Mouse (Mus musculus): ENCODE results near the gene Lsamp. TPM values are rescaled to one million over a fixed set of nuclear protein-coding genes. Genes with fewer than 3 reads are reported as not detected.

Gene Lsamp
- total and polyA plus RNA-seq, 2 experiments from 2014 or later, result 116 to 210 TPM

DNA sequence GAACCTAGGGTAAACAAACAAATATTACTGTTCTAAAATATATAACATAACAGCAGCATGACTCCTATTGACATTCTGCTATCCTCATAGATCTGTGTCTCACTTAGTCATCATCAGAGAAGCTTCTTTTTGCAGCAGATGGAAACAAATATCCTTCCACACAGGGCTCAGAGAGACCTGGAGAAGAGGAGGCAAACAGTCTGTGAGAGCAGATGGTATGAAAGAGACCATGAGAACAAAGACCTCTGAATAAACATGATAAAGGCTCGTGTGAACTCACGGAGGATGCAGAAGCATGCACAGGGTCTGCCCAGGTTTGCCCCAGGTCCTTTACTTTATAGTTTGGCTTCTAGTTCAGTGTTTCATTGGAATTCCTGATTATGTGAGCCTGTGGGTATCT, 24.6 kb downstream of the Lsamp start:
- Histone ChIP-seq H3K9me3 (ENCODE audit: low read length) (no peaks in the 10 kb centered on the region), H3K36me3 (ENCODE audit: insufficient read depth, low read length) (no peaks in the 10 kb centered on the region), H3K4me1 (ENCODE audit: insufficient read depth, low read length) (no peaks in the 10 kb centered on the region), H3K9ac (replicated peaks; ENCODE audit: low read length, poor library complexity, severe bottlenecking) (no peak overlapping the region), H3K4me3 (ENCODE audit: low read depth, low read length) (no peak overlapping the region), H3K27me3 (ENCODE audit: insufficient read depth, low read length) (no peaks in the 10 kb centered on the region), H3K27ac (ENCODE audit: low read depth, low read length) (no peak overlapping the region), H3K4me2 (ENCODE audit: low read depth, low read length, poor library complexity, severe bottlenecking) (no peak overlapping the region)
- no peak for ATAC-seq (ENCODE audit: low FRiP score)
- WGBS, result 28% methylated on average over 2 of the region's 2 CpGs
- DNase-seq (ENCODE audit: low spot score), result no peak
- TF ChIP-seq CTCF (IDR thresholded peaks at IDR 0.05), result no peak

DNA sequence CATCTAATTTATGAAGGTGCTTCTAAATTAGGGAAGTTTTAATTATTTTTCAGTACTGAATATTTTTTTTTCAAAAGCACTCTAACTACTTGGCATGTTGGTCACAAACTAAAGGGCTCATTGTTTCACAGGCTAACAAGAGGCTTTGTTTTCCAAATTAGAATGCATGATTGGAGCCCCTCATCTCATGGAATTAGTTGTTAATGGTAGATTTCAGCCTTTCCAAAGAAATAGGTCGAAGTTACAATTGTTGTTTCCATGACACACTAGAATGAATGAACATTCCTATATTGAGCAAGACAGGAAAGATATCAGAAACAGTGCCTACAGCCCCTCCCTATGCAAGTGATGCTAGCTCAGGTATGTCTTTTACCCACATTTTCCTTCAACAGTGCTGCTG, 26.9 kb downstream of the Lsamp start:
- Histone ChIP-seq H3K4me3 (ENCODE audit: low read depth, low read length) (no peak overlapping the region), H3K27ac (ENCODE audit: low read depth, low read length) (no peak overlapping the region), H3K9me3 (ENCODE audit: low read length) (no peaks in the 10 kb centered on the region), H3K27me3 (ENCODE audit: insufficient read depth, low read length) (no peaks in the 10 kb centered on the region), H3K4me1 (ENCODE audit: insufficient read depth, low read length) (no peaks in the 10 kb centered on the region), H3K4me2 (ENCODE audit: low read depth, low read length, poor library complexity, severe bottlenecking) (no peak overlapping the region), H3K36me3 (ENCODE audit: insufficient read depth, low read length) (no peaks in the 10 kb centered on the region), H3K9ac (replicated peaks; ENCODE audit: low read length, poor library complexity, severe bottlenecking) (no peak overlapping the region)
- no peak for TF ChIP-seq CTCF (IDR thresholded peaks at IDR 0.05)
- no peak for ATAC-seq (ENCODE audit: low FRiP score)
- 71% methylated on average over 1 of the region's 1 CpGs for WGBS
- no peak for DNase-seq (ENCODE audit: low spot score)

DNA sequence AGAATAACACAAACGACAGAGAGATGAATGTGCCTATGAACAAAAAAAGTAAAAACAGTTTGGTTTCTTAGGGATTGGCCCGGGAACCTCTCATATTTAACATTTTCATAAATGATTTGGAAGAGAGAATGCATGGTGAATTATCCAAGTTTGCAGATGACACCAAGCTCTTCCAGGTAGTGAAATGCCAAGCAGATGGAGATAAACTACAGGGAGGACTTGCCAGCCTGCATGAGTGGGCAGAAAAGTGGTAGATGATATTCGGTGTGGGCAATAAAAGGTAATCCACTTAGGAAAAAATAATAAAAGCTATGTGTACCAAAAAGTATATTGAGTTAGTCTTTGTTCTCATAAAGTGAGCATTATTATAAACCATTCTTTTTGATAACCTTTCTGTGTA, 38.5 kb downstream of the Lsamp start:
- Histone ChIP-seq H3K27ac (ENCODE audit: low read depth, low read length) (no peak overlapping the region), H3K9me3 (ENCODE audit: low read length) (no peaks in the 10 kb centered on the region), H3K27me3 (ENCODE audit: insufficient read depth, low read length) (no peaks in the 10 kb centered on the region), H3K4me2 (ENCODE audit: low read depth, low read length, poor library complexity, severe bottlenecking) (no peak overlapping the region), H3K36me3 (ENCODE audit: insufficient read depth, low read length) (no peaks in the 10 kb centered on the region), H3K4me3 (ENCODE audit: low read depth, low read length) (no peak overlapping the region), H3K4me1 (ENCODE audit: insufficient read depth, low read length) (no peaks in the 10 kb centered on the region), H3K9ac (replicated peaks; ENCODE audit: low read length, poor library complexity, severe bottlenecking) (no peak overlapping the region)
- ATAC-seq (ENCODE audit: low FRiP score) (no peak), DNase-seq (ENCODE audit: low spot score) (no peak)
- 90% methylated on average over 3 of the region's 3 CpGs for WGBS
- TF ChIP-seq CTCF (IDR thresholded peaks at IDR 0.05), result no peak

DNA sequence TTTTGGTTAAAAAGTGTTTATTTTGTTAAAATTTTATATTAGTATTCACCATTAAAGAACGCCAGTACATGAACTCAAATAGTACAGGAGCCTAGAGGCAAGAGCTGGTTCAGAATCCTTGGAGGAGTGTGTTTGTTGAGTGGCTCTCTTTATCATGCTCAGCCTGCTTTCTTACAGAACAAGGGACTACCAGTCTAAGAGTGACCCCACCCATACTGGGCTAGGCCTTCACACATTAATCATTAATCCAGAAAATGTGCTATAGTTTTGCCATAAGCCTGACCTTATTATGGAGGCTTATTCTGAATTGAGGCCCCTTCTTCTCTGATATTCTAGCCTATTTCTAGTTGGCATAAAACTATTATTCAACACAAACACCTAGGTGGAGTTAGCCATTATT, 52.6 kb downstream of the Lsamp start:
- Histone ChIP-seq H3K9ac (replicated peaks; ENCODE audit: low read length, poor library complexity, severe bottlenecking) (no peak overlapping the region), H3K4me2 (ENCODE audit: low read depth, low read length, poor library complexity, severe bottlenecking) (no peak overlapping the region), H3K9me3 (ENCODE audit: low read length) (no peaks in the 10 kb centered on the region), H3K4me3 (ENCODE audit: low read depth, low read length) (no peak overlapping the region), H3K4me1 (ENCODE audit: insufficient read depth, low read length) (no peaks in the 10 kb centered on the region), H3K27ac (ENCODE audit: low read depth, low read length) (no peak overlapping the region), H3K27me3 (ENCODE audit: insufficient read depth, low read length) (no peaks in the 10 kb centered on the region), H3K36me3 (ENCODE audit: insufficient read depth, low read length) (no peaks in the 10 kb centered on the region)
- no peak for TF ChIP-seq CTCF (IDR thresholded peaks at IDR 0.05)
- DNase-seq (ENCODE audit: low spot score) (no peak), ATAC-seq (ENCODE audit: low FRiP score) (no peak)
- WGBS, result 95% methylated on average over 1 of the region's 1 CpGs

GRCm38 (mm10) chr16:40059546-40059945, 75.4 kb downstream of the Lsamp start:
- DNase-seq (ENCODE audit: low spot score) (peak; percentile 55), ATAC-seq (ENCODE audit: low FRiP score) (no peak)
- Histone ChIP-seq H3K4me1 (ENCODE audit: insufficient read depth, low read length) (no peaks in the 10 kb centered on the region), H3K9ac (replicated peaks; ENCODE audit: low read length, poor library complexity, severe bottlenecking) (no peak overlapping the region), H3K4me2 (ENCODE audit: low read depth, low read length, poor library complexity, severe bottlenecking) (no peak overlapping the region), H3K9me3 (ENCODE audit: low read length) (no peaks in the 10 kb centered on the region), H3K27ac (ENCODE audit: low read depth, low read length) (no peak overlapping the region), H3K4me3 (ENCODE audit: low read depth, low read length) (no peak overlapping the region), H3K27me3 (ENCODE audit: insufficient read depth, low read length) (no peaks in the 10 kb centered on the region), H3K36me3 (ENCODE audit: insufficient read depth, low read length) (no peaks in the 10 kb centered on the region)
- WGBS, result 36% methylated on average over 2 of the region's 2 CpGs
- no peak for TF ChIP-seq CTCF (IDR thresholded peaks at IDR 0.05)

DNA sequence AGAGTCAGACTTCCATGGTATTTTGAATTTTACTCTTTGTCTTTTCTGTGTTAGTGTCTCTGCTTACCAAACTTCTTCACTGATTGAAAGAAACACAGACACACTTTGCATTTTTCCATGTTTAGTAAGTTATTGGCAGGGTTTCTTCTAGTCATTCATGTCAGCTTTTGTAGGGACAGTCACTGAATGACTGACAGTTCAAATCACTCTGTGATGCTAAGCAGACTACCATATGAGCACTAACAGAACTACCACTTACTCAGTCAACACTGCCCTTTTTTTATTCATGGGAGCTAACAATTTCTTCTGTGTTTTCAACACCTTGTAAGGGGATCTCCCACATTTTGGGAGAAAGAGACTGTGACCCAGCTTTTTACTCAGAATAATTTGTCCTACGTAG, 75.8 kb downstream of the Lsamp start:
- Histone ChIP-seq H3K4me2 (ENCODE audit: low read depth, low read length, poor library complexity, severe bottlenecking) (no peak overlapping the region), H3K4me3 (ENCODE audit: low read depth, low read length) (no peak overlapping the region), H3K4me1 (ENCODE audit: insufficient read depth, low read length) (no peaks in the 10 kb centered on the region), H3K27ac (ENCODE audit: low read depth, low read length) (no peak overlapping the region), H3K9ac (replicated peaks; ENCODE audit: low read length, poor library complexity, severe bottlenecking) (no peak overlapping the region), H3K27me3 (ENCODE audit: insufficient read depth, low read length) (no peaks in the 10 kb centered on the region), H3K36me3 (ENCODE audit: insufficient read depth, low read length) (no peaks in the 10 kb centered on the region), H3K9me3 (ENCODE audit: low read length) (no peaks in the 10 kb centered on the region)
- no peak for ATAC-seq (ENCODE audit: low FRiP score)
- no peak for DNase-seq (ENCODE audit: low spot score)
- WGBS, result 71% methylated on average over 1 of the region's 1 CpGs
- TF ChIP-seq CTCF (IDR thresholded peaks at IDR 0.05), result no peak

Data from midbrain, postnatal 0 days (tissue).